Mouse (Mus musculus) midbrain, embryonic 14.5 days (tissue): Measurements from ENCODE around the gene Ppa1. TPM values are rescaled to one million over a fixed set of nuclear protein-coding genes. Genes with fewer than 3 reads are reported as not detected.
A peak's percentile ranks its signal among the peaks of the same experiment; 100 is the strongest.
"Not testable (repeated sequence)": the region's sequence is repeated elsewhere in the genome, so short reads cannot be mapped to it uniquely, and the experiment has no call there.

Experiments
- ATAC-seq: fragments of 200-750 bp; cut with Nextera tagmentation; 2 replicates; pipeline ENCODE4 v1.8.0; 2017; ENCODE audit warnings: moderate number of reproducible peaks, moderate library complexity; ENCODE audit not compliant: low FRiP score, low TSS enrichment
- DNase-seq: peaks from one replicate; pipeline ENCODE4 v3.0.0-alpha.2; 2015
- H3K27ac ChIP-seq: fragments of 300-500 bp; sonication (generic); replicated peaks from 2 replicates; pipeline ENCODE4 v1.5.1; 2014; ENCODE audit warnings: mild to moderate bottlenecking, low read depth, low read length, moderate library complexity
- H3K27me3 ChIP-seq: fragments of 300-500 bp; sonication (generic); 2 replicates; pipeline ENCODE4 v1.6.1; 2014; ENCODE audit warnings: low read length, control low read depth, mixed read lengths; ENCODE audit not compliant: control insufficient read depth, insufficient read depth
- H3K36me3 ChIP-seq: fragments of 300-500 bp; sonication (generic); 2 replicates; pipeline ENCODE4 v1.6.1; 2014; ENCODE audit warnings: low read length, control low read depth; ENCODE audit not compliant: control insufficient read depth, insufficient read depth
- H3K4me1 ChIP-seq: fragments of 300-500 bp; sonication (generic); 2 replicates; pipeline ENCODE4 v1.6.1; 2014; ENCODE audit warnings: mild to moderate bottlenecking, antibody characterized with exemption, low read length, control low read depth; ENCODE audit not compliant: control insufficient read depth, insufficient read depth
- H3K4me2 ChIP-seq: fragments of 300-500 bp; sonication (generic); 2 replicates; pipeline ENCODE4 v1.6.1; 2014; ENCODE audit warnings: mild to moderate bottlenecking, low read length, moderate library complexity
- H3K4me3 ChIP-seq: fragments of 300-500 bp; sonication (generic); replicated peaks from 2 replicates; pipeline ENCODE4 v1.5.1; 2014; ENCODE audit warnings: low read depth, low read length
- H3K9ac ChIP-seq: fragments of 300-500 bp; sonication (generic); replicated peaks from 2 replicates; pipeline ENCODE4 v1.6.1; 2014; ENCODE audit warnings: mild to moderate bottlenecking, low read length, moderate library complexity
- H3K9me3 ChIP-seq: fragments of 300-500 bp; sonication (generic); 2 replicates; pipeline ENCODE4 v1.6.1; 2016; ENCODE audit warnings: low read length, control low read depth, mixed read lengths; ENCODE audit not compliant: control insufficient read depth
- WGBS: fragments of 180-500 bp; shearing (Covaris S2); extraction: QIAGEN DNeasy Blood & Tissue Kit; methylation state at CpG from one replicate; pipeline ENCODE4 v1.1.7; 2014; 5-methylcytosine and 5-hydroxymethylcytosine counted together
- polyA plus RNA-seq: library from polyadenylated mRNA; unstranded; fragments of >200 nt; fragmentation: Nextera tagmentation; extraction: Ambion mirVana; gene quantifications from 2 replicates; pipeline ENCODE4 v1.2.1, GENCODE M21; 2014

Ppa1 gene
- polyA plus RNA-seq, 1 experiment from 2014 or later = 216 TPM

DNA sequence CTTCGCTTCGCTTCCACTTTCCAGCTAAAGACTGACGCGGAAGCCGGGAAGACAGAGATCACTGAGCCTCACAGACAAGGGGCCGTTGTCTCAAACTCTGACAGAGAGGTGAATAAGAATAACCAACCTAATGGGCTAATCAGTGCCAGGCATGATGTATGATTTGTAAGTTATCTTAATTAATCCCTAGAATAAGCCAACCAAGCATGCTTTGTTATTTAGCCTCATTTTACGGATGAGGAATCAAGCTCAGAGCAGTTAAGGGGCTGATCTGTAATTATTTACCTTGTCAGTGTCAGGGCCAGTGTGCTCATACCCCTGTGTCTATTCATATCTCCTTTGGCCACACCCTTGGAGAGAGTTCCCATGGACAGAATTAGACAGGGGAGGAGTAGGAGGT lies 34.0 kb upstream of the Ppa1 start:
- H3K27me3 ChIP-seq = no peaks in the 10 kb centered on the region
- 0 out of 2 replicates have a peak, but pooled peaks cover 3% of the 10 kb centered on the region for H3K9me3 ChIP-seq
- H3K4me1 ChIP-seq = no peaks in the 10 kb centered on the region
- 85% methylated on average over 7 of the region's 7 CpGs for WGBS
- DNase-seq = no peak
- H3K4me3 ChIP-seq = no peak overlapping the region
- no peaks in the 10 kb centered on the region for H3K36me3 ChIP-seq
- no peak overlapping the region for H3K27ac ChIP-seq
- H3K9ac ChIP-seq = no peak overlapping the region
- H3K4me2 ChIP-seq = no peak overlapping the region
- no peak for ATAC-seq

DNA sequence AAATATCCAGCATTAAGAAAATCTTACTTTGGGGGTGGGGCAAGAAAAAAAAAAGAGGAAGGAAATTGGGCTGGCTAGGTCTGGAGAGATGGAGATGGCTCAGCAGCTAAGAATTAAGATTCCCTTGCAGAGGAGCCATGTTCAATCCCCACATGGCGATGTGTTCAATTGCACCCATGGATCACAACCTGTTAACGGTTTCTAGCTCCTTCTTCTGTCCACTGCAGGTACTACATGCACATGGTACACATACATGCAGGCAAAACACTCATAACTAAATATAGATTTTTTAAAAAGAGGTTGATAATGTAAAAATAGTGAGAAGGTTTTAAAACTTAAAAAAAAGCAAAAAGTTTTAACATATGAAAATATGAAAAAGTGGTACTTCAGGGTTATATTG lies 29.8 kb upstream of the Ppa1 start:
- no peak overlapping the region for H3K4me2 ChIP-seq
- H3K27me3 ChIP-seq = no peaks in the 10 kb centered on the region
- H3K9ac ChIP-seq = no peak overlapping the region
- H3K27ac ChIP-seq = no peak overlapping the region
- no peaks in the 10 kb centered on the region for H3K36me3 ChIP-seq
- no peak for DNase-seq
- 81% methylated on average over 2 of the region's 2 CpGs for WGBS
- no peaks in the 10 kb centered on the region for H3K4me1 ChIP-seq
- H3K9me3 ChIP-seq = 0 out of 2 replicates have a peak, but pooled peaks cover 3% of the 10 kb centered on the region
- H3K4me3 ChIP-seq = no peak overlapping the region
- ATAC-seq = no peak

DNA sequence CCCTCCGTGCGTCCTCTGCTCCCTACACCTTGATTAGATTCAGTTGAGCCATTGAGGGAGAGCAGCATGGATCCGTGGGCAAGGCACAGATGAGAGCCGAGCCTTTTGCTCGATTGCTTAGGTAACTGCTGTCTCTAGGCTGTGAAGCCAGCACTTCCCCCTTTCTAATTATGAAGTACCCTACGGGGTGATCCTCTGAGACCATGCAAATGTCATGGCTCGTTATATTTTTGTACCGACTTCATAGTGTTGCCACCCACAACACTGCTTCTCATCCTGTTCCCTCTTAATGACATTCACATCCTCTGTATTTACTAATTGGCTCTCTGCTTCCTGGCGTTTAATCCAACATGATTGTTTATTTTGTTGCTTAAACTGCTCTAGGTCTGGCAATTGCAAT lies 26.7 kb upstream of the Ppa1 start:
- Histone ChIP-seq H3K9ac (no peak overlapping the region), H3K4me3 (no peak overlapping the region), H3K36me3 (no peaks in the 10 kb centered on the region), H3K4me2 (no peak overlapping the region), H3K9me3 (0 out of 2 replicates have a peak, but pooled peaks cover 3% of the 10 kb centered on the region), H3K27me3 (peaks cover 14% of the 10 kb centered on the region; the same call in 1 of the 2 replicates), H3K4me1 (peaks cover 12% of the 10 kb centered on the region; the same call in 1 of the 2 replicates), H3K27ac (no peak overlapping the region)
- 52% methylated on average over 9 of the region's 9 CpGs for whole genome bisulfite sequencing
- ATAC-seq (peak; percentile 38; the same call in 1 of the 2 replicates), DNase-seq (peak; percentile 53)

DNA sequence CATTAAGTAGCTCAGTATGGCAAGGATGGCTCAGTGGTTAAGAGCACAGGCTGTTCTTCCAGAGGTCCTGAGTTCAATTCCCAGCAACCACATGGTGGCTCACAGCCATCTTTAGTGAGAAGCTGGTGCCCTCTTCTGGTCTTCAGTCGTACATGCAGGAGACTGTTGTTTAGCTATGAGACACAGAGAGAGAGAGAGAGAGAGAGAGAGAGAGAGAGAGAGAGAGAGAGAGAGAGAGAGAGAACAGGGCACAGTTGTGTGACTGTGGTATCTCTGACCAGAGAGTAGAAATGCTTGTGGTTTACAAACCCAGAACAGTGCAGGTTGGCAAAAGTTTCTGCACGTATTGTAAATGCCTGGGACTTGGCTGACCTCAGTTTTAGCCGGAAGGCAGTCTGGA lies 24.5 kb upstream of the Ppa1 start:
- not testable (repeated sequence) for H3K4me3 ChIP-seq, H3K9ac ChIP-seq, H3K4me2 ChIP-seq, DNase-seq, H3K36me3 ChIP-seq, H3K9me3 ChIP-seq, ATAC-seq, H3K27ac ChIP-seq
- H3K27me3 ChIP-seq = peaks cover 14% of the 10 kb centered on the region; the same call in 1 of the 2 replicates
- peaks cover 12% of the 10 kb centered on the region; the same call in 1 of the 2 replicates for H3K4me1 ChIP-seq
- 73% methylated on average over 3 of the region's 3 CpGs for WGBS

DNA sequence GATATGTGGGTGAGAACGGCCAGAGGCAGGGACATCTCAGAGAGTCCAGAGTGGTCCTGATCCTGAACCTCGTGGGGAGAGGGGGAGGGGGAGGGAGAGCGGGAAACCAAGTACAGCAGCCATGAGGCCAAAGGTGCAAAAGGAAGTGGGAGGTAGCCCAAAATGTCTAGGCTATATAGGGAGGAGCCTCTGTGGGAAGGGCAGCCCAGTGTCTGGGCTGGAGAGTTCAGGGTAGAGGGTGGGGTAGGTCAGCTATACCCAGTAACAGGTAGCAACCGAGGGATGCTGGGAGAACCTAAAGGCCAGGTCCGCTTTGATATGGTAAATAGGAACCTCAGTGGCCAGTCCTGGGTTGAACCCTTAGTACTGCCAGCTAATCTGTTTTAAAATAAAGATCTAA lies 23.6 kb upstream of the Ppa1 start:
- 26% methylated on average over 5 of the region's 5 CpGs for WGBS
- DNase-seq (no peak), ATAC-seq (no peak)
- H3K4me3 ChIP-seq = peak overlapping the region; percentile 39; the same call in 1 of the 2 replicates
- H3K9me3 ChIP-seq = no peaks in the 10 kb centered on the region
- H3K4me1 ChIP-seq = peaks cover 12% of the 10 kb centered on the region; the same call in 1 of the 2 replicates
- peak overlapping the region; percentile 74 for H3K4me2 ChIP-seq
- no peaks in the 10 kb centered on the region for H3K36me3 ChIP-seq
- H3K27ac ChIP-seq = no peak overlapping the region
- no peak overlapping the region; the same call in 1 of the 2 replicates for H3K9ac ChIP-seq
- H3K27me3 ChIP-seq = peaks cover 14% of the 10 kb centered on the region; the same call in 1 of the 2 replicates

DNA sequence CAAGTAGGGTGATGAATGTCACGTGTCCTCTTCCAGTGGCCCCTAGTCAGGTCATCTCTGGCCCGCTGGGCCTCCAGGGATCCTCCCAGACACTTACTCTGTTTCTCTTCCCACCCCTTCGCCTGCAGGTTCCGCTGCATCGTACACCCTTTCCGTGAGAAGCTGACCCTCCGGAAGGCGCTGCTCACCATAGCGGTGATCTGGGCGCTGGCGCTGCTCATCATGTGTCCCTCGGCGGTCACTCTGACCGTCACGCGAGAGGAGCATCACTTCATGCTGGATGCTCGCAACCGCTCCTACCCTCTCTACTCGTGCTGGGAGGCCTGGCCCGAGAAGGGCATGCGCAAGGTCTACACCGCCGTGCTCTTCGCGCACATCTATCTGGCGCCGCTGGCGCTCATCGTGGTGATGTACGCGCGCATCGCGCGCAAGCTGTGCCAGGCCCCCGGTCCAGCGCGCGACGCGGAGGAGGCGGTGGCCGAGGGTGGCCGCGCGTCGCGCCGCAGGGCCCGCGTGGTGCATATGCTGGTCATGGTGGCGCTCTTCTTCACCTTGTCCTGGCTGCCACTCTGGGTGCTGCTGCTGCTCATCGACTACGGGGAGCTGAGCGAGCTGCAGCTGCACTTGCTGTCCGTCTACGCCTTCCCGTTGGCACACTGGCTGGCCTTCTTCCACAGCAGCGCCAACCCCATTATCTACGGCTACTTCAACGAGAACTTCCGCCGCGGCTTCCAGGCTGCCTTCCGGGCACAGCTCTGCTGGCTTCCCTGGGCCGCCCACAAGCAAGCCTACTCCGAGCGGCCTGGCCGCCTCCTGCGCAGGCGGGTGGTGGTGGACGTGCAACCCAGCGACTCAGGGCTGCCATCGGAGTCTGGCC lies 22.7 kb upstream of the Ppa1 start:
- H3K4me3 ChIP-seq = peak overlapping the region; percentile 39
- peaks cover 14% of the 10 kb centered on the region; the same call in 1 of the 2 replicates for H3K27me3 ChIP-seq
- H3K9ac ChIP-seq = peak overlapping the region; percentile 49
- ATAC-seq = peak; percentile 48; the same call in 1 of the 2 replicates
- 2% methylated on average over 74 of the region's 74 CpGs for WGBS
- DNase-seq = peak; percentile 77
- H3K36me3 ChIP-seq = no peaks in the 10 kb centered on the region
- H3K4me1 ChIP-seq = peaks cover 12% of the 10 kb centered on the region; the same call in 1 of the 2 replicates
- no peak overlapping the region for H3K27ac ChIP-seq
- no peaks in the 10 kb centered on the region for H3K9me3 ChIP-seq
- peak overlapping the region; percentile 74 for H3K4me2 ChIP-seq

DNA sequence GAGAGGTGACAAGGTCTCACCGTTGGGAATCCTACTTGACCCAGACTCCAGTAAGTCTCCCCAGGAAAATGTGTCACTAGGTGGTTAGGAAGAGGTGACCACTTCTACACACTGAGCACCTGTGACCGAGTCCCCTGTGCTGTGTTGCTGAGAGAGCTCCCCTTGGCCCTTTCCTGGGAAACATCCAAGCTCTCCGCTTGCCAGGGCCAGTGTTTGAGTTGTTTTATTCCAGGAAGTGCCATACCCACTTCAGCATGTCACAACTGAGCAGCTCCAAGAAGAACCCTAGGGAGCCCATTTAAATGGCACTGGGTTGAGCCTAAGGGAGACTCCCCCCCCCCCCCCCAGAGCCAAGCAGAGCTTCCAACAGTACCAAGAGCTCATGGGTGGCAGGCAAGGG lies 21.8 kb upstream of the Ppa1 start:
- Histone ChIP-seq H3K27me3 (peaks cover 14% of the 10 kb centered on the region; the same call in 1 of the 2 replicates), H3K4me2 (no peak overlapping the region), H3K4me3 (no peak overlapping the region), H3K27ac (no peak overlapping the region), H3K9ac (no peak overlapping the region), H3K9me3 (no peaks in the 10 kb centered on the region), H3K36me3 (no peaks in the 10 kb centered on the region), H3K4me1 (peaks cover 12% of the 10 kb centered on the region; the same call in 1 of the 2 replicates)
- DNase-seq (no peak), ATAC-seq (no peak)
- 90% methylated on average over 3 of the region's 3 CpGs for whole genome bisulfite sequencing

DNA sequence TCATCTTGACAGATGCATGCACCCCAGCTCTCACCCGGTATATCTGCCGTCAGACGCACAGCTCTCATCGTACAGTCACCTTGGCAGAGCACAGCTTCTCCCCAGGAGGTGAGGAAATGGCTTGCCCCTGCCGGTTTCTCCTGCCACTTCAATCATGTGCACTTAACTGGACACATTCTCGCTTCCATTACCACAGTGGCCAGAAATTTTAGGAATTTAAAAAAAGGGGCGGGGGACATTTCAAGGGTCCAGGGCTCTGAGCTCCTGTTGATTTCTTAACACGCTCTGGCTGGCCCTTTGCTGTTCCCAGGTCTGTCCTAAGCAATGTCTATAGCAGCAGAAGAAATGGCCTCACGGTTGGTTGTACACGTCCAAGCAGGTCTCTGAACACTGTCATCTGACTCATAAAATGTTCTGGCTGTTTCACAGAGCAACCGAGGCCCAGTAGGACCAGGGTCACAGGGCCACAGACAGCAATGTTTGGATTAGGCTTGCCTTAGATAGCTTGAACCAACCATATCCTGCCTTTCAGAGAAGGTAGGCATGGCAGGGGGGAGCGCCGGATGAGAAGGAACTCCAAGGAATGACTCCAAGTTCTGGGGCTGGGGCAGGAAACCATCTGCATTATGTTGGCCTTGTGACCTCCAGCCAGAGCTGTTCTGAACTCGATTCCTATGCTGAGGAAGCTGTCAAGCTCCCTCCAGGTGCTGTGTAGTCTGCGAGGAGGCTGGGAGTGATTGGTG lies 21.0 kb upstream of the Ppa1 start:
- Histone ChIP-seq H3K4me1 (peaks cover 12% of the 10 kb centered on the region; the same call in 1 of the 2 replicates), H3K4me3 (no peak overlapping the region), H3K27ac (no peak overlapping the region), H3K36me3 (no peaks in the 10 kb centered on the region), H3K9ac (no peak overlapping the region), H3K27me3 (peaks cover 14% of the 10 kb centered on the region; the same call in 1 of the 2 replicates), H3K9me3 (no peaks in the 10 kb centered on the region), H3K4me2 (no peak overlapping the region)
- ATAC-seq = no peak
- 83% methylated on average over 15 of the region's 15 CpGs for WGBS
- DNase-seq = no peak
